Mouse (Mus musculus) forebrain, embryonic 13.5 days (tissue): ENCODE data around the gene Dhx37. TPM values are rescaled to one million over a fixed set of nuclear protein-coding genes. Genes with fewer than 3 reads are reported as not detected.

Experiments used
- ATAC-seq: fragments of 200-750 bp; cut with Nextera tagmentation; 2 replicates; pipeline ENCODE4 v1.8.0; 2017
- H3K27ac ChIP-seq: fragments of 300-500 bp; sonication (generic); 2 replicates; pipeline ENCODE4 v1.5.1; 2015; ENCODE audit warnings: inconsistent platforms, mild to moderate bottlenecking, moderate library complexity
- H3K27me3 ChIP-seq: fragments of 300-500 bp; sonication (generic); 2 replicates; pipeline ENCODE4 v1.6.1; 2015; ENCODE audit warnings: mild to moderate bottlenecking, inconsistent platforms
- H3K36me3 ChIP-seq: fragments of 300-500 bp; sonication (generic); 2 replicates; pipeline ENCODE4 v1.6.1; 2015; ENCODE audit warnings: mild to moderate bottlenecking, inconsistent platforms; ENCODE audit not compliant: poor library complexity, severe bottlenecking
- H3K4me1 ChIP-seq: fragments of 300-500 bp; sonication (generic); 2 replicates; pipeline ENCODE4 v1.6.1; 2015; ENCODE audit warnings: inconsistent platforms
- H3K4me2 ChIP-seq: fragments of 300-500 bp; sonication (generic); 2 replicates; pipeline ENCODE4 v1.6.1; 2015; ENCODE audit warnings: inconsistent platforms, mild to moderate bottlenecking, moderate library complexity
- H3K4me3 ChIP-seq: fragments of 300-500 bp; sonication (generic); 2 replicates; pipeline ENCODE4 v1.5.1; 2015; ENCODE audit warnings: mild to moderate bottlenecking, inconsistent platforms
- H3K9ac ChIP-seq: fragments of 300-500 bp; sonication (generic); 2 replicates; pipeline ENCODE4 v1.6.1; 2015; ENCODE audit warnings: mild to moderate bottlenecking, inconsistent platforms
- H3K9me3 ChIP-seq: fragments of 300-500 bp; sonication (generic); replicated peaks from 2 replicates; pipeline ENCODE4 v1.6.1; 2016; ENCODE audit warnings: inconsistent platforms
- WGBS: fragments of 180-500 bp; shearing (Covaris S2); methylation state at CpG from one replicate; pipeline ENCODE4 v1.1.7; 2015; 5-methylcytosine and 5-hydroxymethylcytosine counted together
- polyA plus RNA-seq: library from polyadenylated mRNA; unstranded; fragments of >200 nt; fragmentation: Nextera tagmentation; extraction: Ambion mirVana; gene quantifications from 2 replicates; pipeline ENCODE4 v1.2.1, GENCODE M21; 2015

The Dhx37 gene
- polyA plus RNA-seq, 1 experiment from 2014 or later, result 10.2 TPM

DNA sequence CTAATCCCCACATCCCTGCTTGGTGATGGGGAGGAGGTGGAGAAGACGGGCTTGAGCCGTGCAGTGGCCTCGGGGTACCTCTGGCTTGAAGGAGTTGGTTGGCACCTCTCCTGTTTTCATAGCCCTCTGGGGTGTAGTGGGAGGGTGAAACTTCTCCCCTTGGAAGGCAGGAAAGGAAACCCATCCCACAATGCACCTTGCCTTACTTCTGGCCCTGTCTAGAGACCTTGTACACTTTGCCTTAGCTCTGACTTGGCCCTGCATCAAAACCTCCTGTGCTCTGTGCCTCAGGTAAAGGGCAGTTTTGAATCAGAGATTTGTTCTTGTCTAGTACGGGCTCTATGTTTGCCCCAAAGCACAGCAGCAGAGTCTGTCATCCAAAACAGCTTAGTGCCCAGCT, 36.8 kb upstream of the Dhx37 start:
- no peak overlapping the region for H3K4me2 ChIP-seq
- no peak overlapping the region for H3K27ac ChIP-seq
- peaks cover 4% of the 10 kb centered on the region; the same call in 1 of the 2 replicates for H3K4me1 ChIP-seq
- no peaks in the 10 kb centered on the region for H3K9me3 ChIP-seq
- no peaks in the 10 kb centered on the region for H3K36me3 ChIP-seq
- H3K27me3 ChIP-seq, result no peaks in the 10 kb centered on the region
- 82% methylated on average over 4 of the region's 4 CpGs for WGBS
- no peak overlapping the region for H3K9ac ChIP-seq
- ATAC-seq, result no peak
- no peak overlapping the region for H3K4me3 ChIP-seq

DNA sequence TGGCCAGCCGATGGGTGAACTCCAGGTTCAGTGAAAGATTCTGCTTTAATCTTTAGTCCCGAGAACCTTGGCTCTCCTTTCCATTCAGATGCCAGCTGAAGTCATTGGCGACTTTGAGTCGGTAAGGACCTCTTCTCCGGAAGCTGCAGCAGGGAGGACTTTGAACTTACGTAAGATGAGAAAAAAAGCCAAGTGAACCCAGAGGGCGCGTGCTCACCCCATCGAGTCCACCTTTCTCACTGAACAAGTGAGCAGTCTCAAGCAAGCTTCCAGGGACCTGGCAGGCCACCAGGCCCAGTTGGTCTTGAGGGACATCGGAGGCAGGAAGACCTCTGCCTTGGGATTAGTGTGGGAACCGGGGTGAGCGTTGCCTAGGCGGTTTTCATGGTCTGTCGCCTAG, 33.3 kb upstream of the Dhx37 start:
- 95% methylated on average over 14 of the region's 14 CpGs for WGBS

DNA sequence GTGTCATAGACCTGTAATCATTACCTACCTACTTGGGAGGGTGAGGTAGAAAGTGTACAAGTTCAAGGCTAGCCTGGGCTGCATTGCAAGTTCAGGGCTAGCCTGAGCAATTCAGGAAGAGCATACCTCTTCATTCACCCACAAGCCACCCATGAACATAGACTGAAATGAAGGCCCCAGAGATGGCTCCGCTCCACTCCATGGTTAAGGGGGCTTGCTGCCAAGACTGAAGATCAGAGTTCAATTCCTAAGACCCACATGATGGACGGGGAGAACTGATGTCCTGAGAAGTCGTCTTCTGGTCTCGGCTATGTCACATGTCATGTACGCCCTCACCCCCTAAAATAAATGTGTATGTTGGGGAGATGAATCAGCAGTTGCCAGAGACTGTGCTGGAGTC, 32.6 kb upstream of the Dhx37 start:
- H3K27ac ChIP-seq, result no peak overlapping the region
- H3K27me3 ChIP-seq, result no peaks in the 10 kb centered on the region
- no peaks in the 10 kb centered on the region for H3K9me3 ChIP-seq
- H3K4me3 ChIP-seq, result no peak overlapping the region
- H3K4me1 ChIP-seq, result peaks cover 4% of the 10 kb centered on the region
- WGBS, result 95% methylated on average over 5 of the region's 5 CpGs
- peak overlapping the region; percentile 60 for H3K4me2 ChIP-seq
- H3K36me3 ChIP-seq, result no peaks in the 10 kb centered on the region
- ATAC-seq, result no peak
- no peak overlapping the region for H3K9ac ChIP-seq

More for the DNA sequence above, 33.3 kb upstream of the Dhx37 start:
- no peak overlapping the region for H3K27ac ChIP-seq
- no peak overlapping the region for H3K9ac ChIP-seq
- no peak overlapping the region for H3K4me3 ChIP-seq
- peaks cover 4% of the 10 kb centered on the region for H3K4me1 ChIP-seq
- H3K9me3 ChIP-seq, result no peaks in the 10 kb centered on the region
- no peak for ATAC-seq
- no peak overlapping the region for H3K4me2 ChIP-seq
- H3K27me3 ChIP-seq, result no peaks in the 10 kb centered on the region
- H3K36me3 ChIP-seq, result no peaks in the 10 kb centered on the region

DNA sequence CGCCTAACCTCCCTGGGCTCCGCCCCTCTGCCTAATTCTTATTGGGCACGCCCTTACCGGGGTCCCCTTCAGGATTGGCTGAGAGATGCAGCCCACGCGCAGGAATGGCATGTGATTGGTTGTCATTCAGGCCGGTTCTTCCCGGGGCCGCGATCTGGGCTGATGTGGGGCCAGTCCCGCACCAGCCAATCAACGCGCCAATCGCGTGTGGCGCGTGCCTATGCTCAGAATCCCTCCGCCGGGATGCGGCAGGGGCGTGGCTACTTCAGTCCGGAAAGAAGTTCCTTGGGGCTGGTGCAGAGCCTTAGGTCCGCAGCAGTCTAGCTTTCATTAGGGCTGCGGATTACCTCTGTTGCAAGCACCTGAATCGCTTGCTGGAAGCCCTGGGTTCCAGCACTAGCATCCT, 31.8 kb upstream of the Dhx37 start:
- WGBS, result under 1% methylated on average over 25 of the region's 25 CpGs

DNA sequence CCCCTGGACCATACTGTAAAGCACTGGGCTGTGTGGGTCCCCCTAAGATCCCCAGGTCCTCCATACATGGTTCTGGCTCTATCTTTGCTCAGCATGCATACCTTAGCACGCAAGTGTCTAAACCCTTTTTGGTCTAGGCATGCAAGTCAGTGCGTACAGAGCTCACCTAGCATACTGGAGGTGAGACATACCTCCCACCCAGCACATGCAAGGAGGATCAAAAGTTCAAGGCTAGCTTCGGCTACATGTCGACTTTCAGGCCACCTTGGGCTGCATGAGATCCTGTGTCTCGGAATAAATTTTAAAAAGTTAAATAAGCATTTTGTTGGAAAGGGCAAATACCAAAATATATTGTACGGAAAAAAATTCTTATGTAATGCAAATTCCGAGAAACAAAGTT, 31.3 kb upstream of the Dhx37 start:
- peak overlapping the region; percentile 60 for H3K4me2 ChIP-seq
- peak; percentile 31; the same call in 1 of the 2 replicates for ATAC-seq
- no peak overlapping the region for H3K9ac ChIP-seq
- peak overlapping the region; percentile 70 for H3K27ac ChIP-seq
- no peaks in the 10 kb centered on the region for H3K36me3 ChIP-seq
- H3K9me3 ChIP-seq, result no peaks in the 10 kb centered on the region
- 40% methylated on average over 7 of the region's 7 CpGs for WGBS
- no peaks in the 10 kb centered on the region for H3K27me3 ChIP-seq
- peak overlapping the region; percentile 35 for H3K4me3 ChIP-seq
- H3K4me1 ChIP-seq, result peaks cover 4% of the 10 kb centered on the region

More for the DNA sequence above, 31.8 kb upstream of the Dhx37 start:
- Histone ChIP-seq H3K9ac (peak overlapping the region; percentile 43; the same call in 1 of the 2 replicates), H3K4me1 (peaks cover 4% of the 10 kb centered on the region), H3K4me2 (peak overlapping the region; percentile 60), H3K27ac (no peak overlapping the region), H3K9me3 (no peaks in the 10 kb centered on the region), H3K27me3 (no peaks in the 10 kb centered on the region), H3K36me3 (no peaks in the 10 kb centered on the region), H3K4me3 (peak overlapping the region; percentile 35)
- ATAC-seq, result peak; percentile 100

DNA sequence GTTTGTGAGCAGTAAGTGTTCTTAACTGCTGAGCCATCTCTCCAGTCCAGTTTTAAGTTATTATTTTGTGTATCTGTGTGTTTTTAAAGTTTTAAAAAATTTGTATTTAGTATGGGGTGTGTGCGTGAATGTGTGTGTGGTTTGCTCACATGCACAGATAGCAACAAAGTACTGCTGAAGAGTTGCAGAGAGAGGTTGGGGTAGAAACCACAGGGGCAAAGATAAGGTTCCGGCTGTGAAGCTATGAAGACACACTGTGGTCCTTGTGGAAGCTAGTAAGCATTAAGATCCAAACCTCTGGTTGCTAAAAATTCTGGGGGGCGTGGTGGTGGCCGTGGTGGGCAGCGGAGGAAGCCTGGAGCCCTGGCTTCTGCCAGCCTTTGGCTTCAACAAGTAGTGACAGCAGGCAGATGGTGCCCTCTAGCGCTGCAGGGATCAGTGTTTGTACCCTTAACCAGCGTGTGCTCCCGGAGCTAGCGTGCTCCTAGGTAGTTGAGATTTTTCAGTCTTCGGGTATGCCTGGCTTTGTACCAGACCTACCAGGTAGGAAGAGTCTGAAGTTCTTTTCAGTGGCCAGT, 28.0 kb upstream of the Dhx37 start:
- Histone ChIP-seq H3K9ac (no peak overlapping the region), H3K4me2 (no peak overlapping the region), H3K36me3 (no peaks in the 10 kb centered on the region), H3K9me3 (no peaks in the 10 kb centered on the region), H3K27ac (no peak overlapping the region), H3K4me3 (no peak overlapping the region), H3K4me1 (peaks cover 4% of the 10 kb centered on the region), H3K27me3 (no peaks in the 10 kb centered on the region)
- 55% methylated on average over 10 of the region's 10 CpGs for WGBS
- no peak for ATAC-seq

DNA sequence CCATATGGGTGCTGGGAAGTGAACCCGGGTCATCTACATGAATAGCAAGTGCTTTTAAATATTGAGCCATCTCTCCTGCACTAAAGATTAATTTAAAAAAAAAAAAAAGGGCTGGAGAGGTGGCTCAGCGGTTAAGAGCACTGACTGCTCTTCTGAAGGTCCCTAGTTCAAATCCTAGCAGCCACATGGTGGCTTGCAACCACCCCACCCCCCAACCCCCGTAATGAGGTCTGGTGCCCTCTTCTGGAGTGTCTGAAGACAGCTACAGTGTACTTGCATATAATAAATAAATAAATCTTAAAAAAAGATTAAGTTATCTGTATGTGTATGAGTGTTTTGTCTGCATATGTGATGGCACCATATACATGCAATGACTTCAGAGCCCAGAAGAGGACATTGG, 26.7 kb upstream of the Dhx37 start:
- ATAC-seq, result no peak
- H3K4me1 ChIP-seq, result peaks cover 4% of the 10 kb centered on the region
- H3K27ac ChIP-seq, result no peak overlapping the region
- no peak overlapping the region for H3K9ac ChIP-seq
- no peak overlapping the region for H3K4me3 ChIP-seq
- no peaks in the 10 kb centered on the region for H3K27me3 ChIP-seq
- 91% methylated on average over 3 of the region's 3 CpGs for WGBS
- H3K36me3 ChIP-seq, result peaks cover 9% of the 10 kb centered on the region
- no peak overlapping the region for H3K4me2 ChIP-seq
- no peaks in the 10 kb centered on the region for H3K9me3 ChIP-seq

DNA sequence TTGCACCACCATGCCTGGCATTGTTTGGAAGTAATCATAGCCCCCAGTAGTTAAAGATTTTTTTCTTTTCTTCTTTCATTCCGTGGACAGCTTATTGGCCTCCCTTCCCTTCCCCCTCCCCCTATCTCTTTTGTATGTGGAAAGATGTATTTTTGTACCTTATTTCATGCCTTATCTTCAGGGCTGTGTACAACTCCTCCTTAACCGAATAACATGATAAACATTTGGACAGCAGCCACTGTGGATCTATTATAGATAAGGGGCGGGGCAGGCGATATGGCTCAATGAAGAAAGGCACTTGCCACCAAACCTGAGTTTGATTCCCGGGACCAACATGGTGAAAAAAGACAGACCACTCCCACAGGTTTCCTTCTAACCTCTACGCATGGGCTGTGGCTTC, 23.6 kb upstream of the Dhx37 start:
- H3K27me3 ChIP-seq, result no peaks in the 10 kb centered on the region
- no peaks in the 10 kb centered on the region for H3K4me1 ChIP-seq
- H3K9ac ChIP-seq, result no peak overlapping the region
- H3K9me3 ChIP-seq, result no peaks in the 10 kb centered on the region
- H3K4me3 ChIP-seq, result no peak overlapping the region
- H3K36me3 ChIP-seq, result peaks cover 37% of the 10 kb centered on the region
- 95% methylated on average over 6 of the region's 6 CpGs for WGBS
- no peak overlapping the region for H3K27ac ChIP-seq
- no peak overlapping the region for H3K4me2 ChIP-seq
- ATAC-seq, result no peak

DNA sequence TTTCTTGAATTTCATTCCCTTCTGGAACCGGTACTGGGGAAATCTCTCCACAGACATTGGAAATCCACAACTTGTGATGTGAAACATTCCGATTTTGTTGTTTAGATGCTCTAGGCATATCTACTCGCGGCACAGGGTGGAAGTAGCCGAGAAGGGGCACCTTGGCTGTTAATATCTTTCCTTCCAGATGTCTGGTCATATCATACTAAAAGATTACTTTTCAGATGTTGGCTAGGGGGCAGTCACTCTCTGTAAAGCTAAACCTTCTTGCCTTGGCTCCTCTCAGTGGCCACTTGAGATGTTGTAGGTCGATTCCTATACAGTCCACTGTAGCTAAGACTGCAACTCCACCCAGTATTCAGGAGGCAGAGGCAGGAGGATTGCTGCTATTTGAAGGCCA, 22.2 kb upstream of the Dhx37 start:
- no peak overlapping the region for H3K4me2 ChIP-seq
- H3K27me3 ChIP-seq, result no peaks in the 10 kb centered on the region
- H3K4me1 ChIP-seq, result no peaks in the 10 kb centered on the region
- no peak overlapping the region for H3K9ac ChIP-seq
- ATAC-seq, result no peak
- 95% methylated on average over 6 of the region's 6 CpGs for WGBS
- no peaks in the 10 kb centered on the region for H3K9me3 ChIP-seq
- H3K4me3 ChIP-seq, result no peak overlapping the region
- peaks cover 48% of the 10 kb centered on the region for H3K36me3 ChIP-seq
- H3K27ac ChIP-seq, result no peak overlapping the region

DNA sequence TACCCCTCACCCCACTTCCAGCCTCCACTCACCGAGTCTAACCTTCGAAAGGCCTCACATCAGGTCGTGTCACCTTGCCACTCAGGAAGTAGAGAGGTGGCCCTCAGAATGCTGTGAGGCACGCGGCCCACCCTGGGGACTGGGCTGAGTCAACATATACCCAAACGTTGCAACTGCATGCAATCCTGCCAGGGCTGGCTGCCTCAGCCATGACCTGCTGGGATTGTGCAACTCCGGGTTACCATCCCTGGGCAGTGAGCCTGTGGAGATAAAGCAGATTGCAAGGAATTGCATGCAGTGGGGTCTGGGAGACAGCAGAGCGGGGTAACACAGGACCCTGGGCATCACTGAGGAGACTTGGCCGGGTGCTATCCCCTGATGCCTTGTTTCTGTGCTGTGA, 18.7 kb upstream of the Dhx37 start:
- H3K9me3 ChIP-seq, result no peaks in the 10 kb centered on the region
- WGBS, result 92% methylated on average over 9 of the region's 9 CpGs
- no peaks in the 10 kb centered on the region for H3K4me1 ChIP-seq
- no peak overlapping the region for H3K9ac ChIP-seq
- peaks cover 48% of the 10 kb centered on the region for H3K36me3 ChIP-seq
- H3K27me3 ChIP-seq, result no peaks in the 10 kb centered on the region
- no peak overlapping the region for H3K27ac ChIP-seq
- no peak for ATAC-seq
- H3K4me2 ChIP-seq, result no peak overlapping the region
- no peak overlapping the region for H3K4me3 ChIP-seq

DNA sequence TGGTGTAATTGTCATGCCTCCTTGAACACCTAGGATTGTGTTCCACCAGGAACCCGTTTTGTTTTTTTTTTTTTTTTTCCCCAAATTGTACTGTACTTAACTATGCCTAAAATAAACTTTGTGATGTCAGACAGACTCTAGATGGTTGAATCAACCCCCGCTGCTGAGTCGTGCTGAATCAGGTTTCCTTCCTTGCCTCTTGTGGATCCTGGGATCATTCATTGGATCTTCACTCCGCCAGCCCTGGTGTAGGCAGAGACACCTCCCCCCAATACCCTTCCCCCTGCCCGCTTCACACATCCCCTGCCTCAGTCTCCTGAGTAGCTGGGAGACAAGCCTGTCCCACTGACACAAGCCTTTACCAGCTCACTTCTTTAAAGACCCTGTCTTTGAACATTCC, 15.4 kb upstream of the Dhx37 start:
- H3K9me3 ChIP-seq, result no peaks in the 10 kb centered on the region
- 88% methylated on average over 5 of the region's 5 CpGs for WGBS
- H3K9ac ChIP-seq, result no peak overlapping the region
- H3K4me1 ChIP-seq, result peaks cover 5% of the 10 kb centered on the region
- no peak overlapping the region for H3K4me3 ChIP-seq
- H3K27me3 ChIP-seq, result no peaks in the 10 kb centered on the region
- H3K4me2 ChIP-seq, result no peak overlapping the region
- ATAC-seq, result no peak
- H3K27ac ChIP-seq, result no peak overlapping the region
- H3K36me3 ChIP-seq, result peaks cover 26% of the 10 kb centered on the region

DNA sequence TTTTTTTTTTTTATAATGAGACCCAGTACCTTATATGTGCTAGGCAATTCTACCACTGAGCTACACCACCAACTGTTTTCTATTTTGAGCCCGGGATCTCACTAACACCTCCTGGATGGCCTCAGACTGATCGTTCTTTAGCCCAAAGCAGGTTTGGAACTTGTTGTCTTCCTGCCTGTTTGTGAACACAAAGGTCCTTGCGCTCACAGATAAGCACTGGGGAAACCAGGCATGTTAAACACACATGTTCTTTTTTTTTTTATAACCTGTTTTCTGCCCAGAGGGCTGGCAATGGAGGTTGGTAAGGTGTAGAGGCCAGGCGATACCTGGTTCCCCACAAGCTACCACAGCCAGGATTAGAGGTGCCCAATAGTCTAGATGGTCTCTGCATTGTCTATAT, 14.7 kb upstream of the Dhx37 start:
- H3K27ac ChIP-seq, result no peak overlapping the region
- H3K4me3 ChIP-seq, result no peak overlapping the region
- H3K4me1 ChIP-seq, result peaks cover 5% of the 10 kb centered on the region
- no peak for ATAC-seq
- H3K4me2 ChIP-seq, result no peak overlapping the region
- no peaks in the 10 kb centered on the region for H3K9me3 ChIP-seq
- H3K27me3 ChIP-seq, result no peaks in the 10 kb centered on the region
- peaks cover 22% of the 10 kb centered on the region for H3K36me3 ChIP-seq
- no peak overlapping the region for H3K9ac ChIP-seq
- WGBS, result 89% methylated on average over 4 of the region's 4 CpGs

DNA sequence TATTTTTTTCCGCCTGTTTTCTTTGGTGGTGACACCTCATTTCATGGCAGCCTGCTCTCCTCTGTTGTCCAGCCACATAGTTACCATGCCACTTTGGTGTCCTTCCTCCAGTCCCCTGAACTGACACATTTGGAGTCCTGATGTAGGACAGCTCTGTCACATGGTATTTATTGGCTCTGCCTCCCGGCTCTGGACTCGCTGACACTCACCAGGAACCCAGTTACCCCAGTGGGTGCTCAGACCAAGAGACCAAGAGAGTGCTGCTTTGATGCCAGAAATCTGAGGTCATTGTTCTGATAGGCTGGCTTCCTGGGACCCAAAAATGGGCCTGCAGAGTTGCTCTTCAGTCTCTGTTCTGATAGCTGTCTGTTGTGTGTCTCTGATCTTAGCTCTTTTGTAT, 14.1 kb upstream of the Dhx37 start:
- Histone ChIP-seq H3K4me1 (peaks cover 5% of the 10 kb centered on the region), H3K36me3 (peaks cover 16% of the 10 kb centered on the region), H3K9ac (no peak overlapping the region), H3K27me3 (no peaks in the 10 kb centered on the region), H3K27ac (no peak overlapping the region), H3K9me3 (no peaks in the 10 kb centered on the region), H3K4me3 (no peak overlapping the region), H3K4me2 (no peak overlapping the region)
- 86% methylated on average over 3 of the region's 3 CpGs for WGBS
- no peak for ATAC-seq
